Comparison of ENCODE assay signal across 7 mouse cellular contexts in the genomic region with DNA sequence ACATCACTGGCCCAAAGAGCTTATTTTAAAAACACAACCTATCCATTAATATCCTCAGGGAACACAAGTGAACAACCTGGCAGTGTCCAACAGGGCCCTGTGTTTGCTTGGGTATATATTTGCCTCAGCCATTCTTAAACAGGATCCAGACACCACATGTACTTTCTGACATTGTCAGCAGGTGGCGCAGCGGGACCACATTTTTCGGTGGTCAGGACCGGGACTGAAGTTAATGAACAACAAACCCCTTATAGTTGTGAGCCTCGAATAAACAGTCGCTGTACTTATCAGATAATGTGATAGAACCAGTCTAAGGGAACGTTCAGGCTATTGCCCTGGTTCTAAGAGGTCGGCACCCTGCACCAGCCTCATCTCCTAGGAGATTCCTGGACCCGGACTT. TPM values are rescaled to one million over a fixed set of nuclear protein-coding genes. Genes with fewer than 3 reads are reported as not detected.
DNase-seq lines count a peak whose midpoint lies in the region; ATAC-seq and TF ChIP-seq lines count a peak whose summit lies in the region.

No protein-coding gene starts in this region.

- no peak overlapping the region for H3K9ac ChIP-seq in limb, embryonic 12.5 days (replicated peaks)
- H3K9ac ChIP-seq in midbrain, embryonic 15.5 days: no peak overlapping the region

- no peak for TF ChIP-seq POLR2A in spleen, adult 2 months (IDR thresholded peaks at IDR 0.05; ENCODE audit: low read depth, low read length)

- no peaks in the 10 kb centered on the region for H3K9me3 ChIP-seq in limb, embryonic 12.5 days
- H3K9me3 ChIP-seq in midbrain, embryonic 15.5 days: 0 out of 2 replicates have a peak, but pooled peaks cover 3% of the 10 kb centered on the region

- no peaks in the 10 kb centered on the region for H3K36me3 ChIP-seq in limb, embryonic 12.5 days
- no peaks in the 10 kb centered on the region for H3K36me3 ChIP-seq in midbrain, embryonic 15.5 days (replicated peaks)
- H3K36me3 ChIP-seq in spleen, adult 2 months (ENCODE audit: control insufficient read depth, insufficient read depth, low read length): no peaks in the 10 kb centered on the region

- peaks cover 10% of the 10 kb centered on the region; the same call in 1 of the 2 replicates for H3K27me3 ChIP-seq in limb, embryonic 12.5 days
- no peaks in the 10 kb centered on the region; the same call in 1 of the 2 replicates for H3K27me3 ChIP-seq in midbrain, embryonic 15.5 days (replicated peaks)
- H3K27me3 ChIP-seq in spleen, adult 2 months (ENCODE audit: control insufficient read depth, insufficient read depth, low read length): no peaks in the 10 kb centered on the region

- DNase-seq in adrenal gland, adult 8-10 months: peak; percentile 15
- DNase-seq in embryo, embryonic 11 days: peak; percentile 82
- peak; percentile 90 for DNase-seq in kidney, adult 18-20 months
- DNase-seq in spleen, adult 2 months (ENCODE audit: low read depth in 1 of 2, low spot score in 2 of 2): peak in 1 of 2 experiments; percentile 50

- H3K4me2 ChIP-seq in limb, embryonic 12.5 days: peak overlapping the region; percentile 36
- H3K4me2 ChIP-seq in midbrain, embryonic 15.5 days: no peak overlapping the region

- H3K27ac ChIP-seq in limb, embryonic 12.5 days: no peak overlapping the region
- no peak overlapping the region for H3K27ac ChIP-seq in midbrain, embryonic 15.5 days
- no peak overlapping the region for H3K27ac ChIP-seq in spleen, adult 2 months (ENCODE audit: insufficient read depth, low read length)

- 11% methylated on average over 9 of the region's 9 CpGs for WGBS in limb, embryonic 12.5 days
- WGBS in midbrain, embryonic 15.5 days: 6% methylated on average over 9 of the region's 9 CpGs
- WGBS in spleen, adult 2 months: 14% methylated on average over 9 of the region's 9 CpGs

- TF ChIP-seq CTCF in spleen, adult 2 months (IDR thresholded peaks at IDR 0.05; ENCODE audit: extremely low read depth, insufficient read depth, insufficient read length, insufficient replicate concordance): peak; percentile 64; the same call in 1 of the 2 replicates

- ATAC-seq in granulocyte monocyte progenitor cell, adult 5-6 weeks (replicated peaks; ENCODE audit: poor library complexity, severe bottlenecking): peak; percentile 83
- peak; percentile 56; the same call in 1 of the 2 replicates for ATAC-seq in limb, embryonic 12.5 days (ENCODE audit: insufficient number of reproducible peaks, insufficient read depth, low FRiP score, low TSS enrichment, low read depth)
- ATAC-seq in midbrain, embryonic 15.5 days (replicated peaks): peak; percentile 45; the same call in 1 of the 2 replicates

- H3K4me3 ChIP-seq in limb, embryonic 12.5 days (replicated peaks): no peak overlapping the region
- H3K4me3 ChIP-seq in midbrain, embryonic 15.5 days: no peak overlapping the region
- no peak overlapping the region for H3K4me3 ChIP-seq in spleen, adult 2 months (ENCODE audit: extremely low read depth, insufficient read depth, insufficient read length)

- H3K4me1 ChIP-seq in limb, embryonic 12.5 days (replicated peaks): no peaks in the 10 kb centered on the region
- no peaks in the 10 kb centered on the region for H3K4me1 ChIP-seq in midbrain, embryonic 15.5 days
- H3K4me1 ChIP-seq in spleen, adult 2 months (ENCODE audit: control insufficient read depth, insufficient read depth, insufficient read length): no peaks in the 10 kb centered on the region

RNA-seq across cellular contexts. Expression of a gene that starts 23.3 kb away (rescaled TPM):
- under 1 TPM; 0.26 to 0.87 (median 0.82) TPM for total RNA-seq in adrenal gland, adult 8-10 months (2022)
- total RNA-seq in granulocyte monocyte progenitor cell, adult 5-6 weeks (2014; fragmentation: Nextera tagmentation): not detected in 2 replicates
- 0.30 and 0.41 TPM in 2 replicates for total RNA-seq in granulocyte monocyte progenitor cell, adult 5-6 weeks (2017)
- 0.37 and 0.51 TPM in 2 replicates for polyA plus RNA-seq in limb, embryonic 12.5 days (2016; fragmentation: Nextera tagmentation; extraction: Ambion mirVana)
- polyA plus RNA-seq in midbrain, embryonic 15.5 days (2015; fragmentation: Nextera tagmentation; extraction: Ambion mirVana): 9.4 and 9.6 TPM in 2 replicates
- polyA plus RNA-seq in spleen, adult 2 months (2012; rRNA removed): 0.11 and 0.35 TPM in 2 replicates

RNA-seq across cellular contexts. Expression of a gene that starts 45.3 kb away (rescaled TPM):
- total RNA-seq in adrenal gland, adult 8-10 months (2022): 10 to 100 TPM; 12.5 to 19.9 (median 17.5) TPM
- total RNA-seq in granulocyte monocyte progenitor cell, adult 5-6 weeks (2014; fragmentation: Nextera tagmentation): 52.7 and 59.1 TPM in 2 replicates
- 58.7 and 82.4 TPM in 2 replicates for total RNA-seq in granulocyte monocyte progenitor cell, adult 5-6 weeks (2017)
- 109 and 118 TPM in 2 replicates for polyA plus RNA-seq in limb, embryonic 12.5 days (2016; fragmentation: Nextera tagmentation; extraction: Ambion mirVana)
- 103 and 110 TPM in 2 replicates for polyA plus RNA-seq in midbrain, embryonic 15.5 days (2015; fragmentation: Nextera tagmentation; extraction: Ambion mirVana)
- 3.0 and 4.0 TPM in 2 replicates for polyA plus RNA-seq in spleen, adult 2 months (2012; rRNA removed)

RNA-seq across cellular contexts. Expression of a gene that starts 46.0 kb away (rescaled TPM):
- not detected for total RNA-seq in adrenal gland, adult 8-10 months (2022)
- total RNA-seq in granulocyte monocyte progenitor cell, adult 5-6 weeks (2014; fragmentation: Nextera tagmentation): not detected in 2 replicates
- total RNA-seq in granulocyte monocyte progenitor cell, adult 5-6 weeks (2017): not detected in 2 replicates
- polyA plus RNA-seq in limb, embryonic 12.5 days (2016; fragmentation: Nextera tagmentation; extraction: Ambion mirVana): not detected in 2 replicates
- 0.09 and 0.14 TPM in 2 replicates for polyA plus RNA-seq in midbrain, embryonic 15.5 days (2015; fragmentation: Nextera tagmentation; extraction: Ambion mirVana)
- polyA plus RNA-seq in spleen, adult 2 months (2012; rRNA removed): not detected in 2 replicates

Comparison
In these comparisons a context has a peak if more than half of its experiments do, and no peak if none do; other contexts are left out.
1. RNA of a gene that starts 45.3 kb away (polyA plus RNA-seq): 109 to 118 TPM in limb, embryonic 12.5 days and 103 to 110 TPM in midbrain, embryonic 15.5 days; 3.0 to 4.0 TPM in spleen, adult 2 months; every median in the first group is over 10 times any median in the second.
2. Peak in every context shown above with its lines, with median percentiles within 50 percentile points of each other: ATAC-seq.